Mouse (Mus musculus): ENCODE data around the gene Sncg.

DNA sequence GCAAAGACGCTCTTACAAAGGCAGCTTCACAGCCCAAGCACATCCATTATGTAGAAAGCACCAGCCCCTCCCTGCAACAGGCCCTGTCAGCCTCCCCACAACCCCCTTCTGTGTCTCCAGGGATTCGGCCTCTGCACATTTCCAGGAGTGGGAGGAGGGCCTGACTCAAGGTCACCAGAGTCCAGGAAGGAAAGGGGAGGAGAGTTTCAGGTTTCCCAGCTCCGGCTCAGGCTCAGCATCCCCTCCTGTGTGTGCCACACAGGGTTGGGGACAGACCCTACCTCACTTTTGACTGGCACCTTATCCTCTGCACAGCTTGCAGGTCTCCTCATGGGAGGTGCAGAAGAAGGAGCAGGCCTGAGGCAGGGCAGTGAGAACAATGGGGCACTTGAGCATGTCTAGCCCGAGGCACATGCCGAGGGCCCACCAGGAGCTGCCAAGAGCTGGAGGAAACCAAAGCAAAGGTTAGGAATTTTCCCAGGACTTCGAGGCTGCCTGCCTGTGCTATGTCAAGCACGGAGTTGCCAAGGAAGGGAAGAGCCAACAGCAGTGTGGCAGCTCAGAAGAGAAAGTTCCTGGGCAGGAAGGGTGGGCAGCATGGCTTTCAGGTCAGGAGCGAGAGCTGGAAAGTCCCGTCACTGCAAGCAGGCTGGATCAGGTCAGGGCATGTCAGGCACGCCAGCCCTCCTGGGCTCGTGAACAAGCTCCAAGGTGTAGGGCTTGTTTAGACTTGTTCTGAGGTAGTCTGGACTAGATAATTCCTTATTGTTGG, 4.2 kb upstream of the Sncg start:
- TF ChIP-seq CTCF (IDR thresholded peaks at IDR 0.05; ENCODE audit: low read depth, low read length), result no peak
- TF ChIP-seq GATA1 (IDR thresholded peaks at IDR 0.05; ENCODE audit: borderline replicate concordance, low read length), result no peak
- TF ChIP-seq TAL1 (conservative IDR thresholded peaks at IDR 0.05; ENCODE audit: low read depth, low read length), result no peak
- no peak for TF ChIP-seq GATA2 (IDR thresholded peaks at IDR 0.05; ENCODE audit: borderline replicate concordance, low read depth, low read length)

All from G1E (cell line).